Mouse (Mus musculus): ENCODE measurements around the gene Siah2. TPM values are rescaled to one million over a fixed set of nuclear protein-coding genes. Genes with fewer than 3 reads are reported as not detected.

Gene Siah2
- polyA plus RNA-seq, 1 experiment from 2014 or later, result 16.3 TPM

DNA sequence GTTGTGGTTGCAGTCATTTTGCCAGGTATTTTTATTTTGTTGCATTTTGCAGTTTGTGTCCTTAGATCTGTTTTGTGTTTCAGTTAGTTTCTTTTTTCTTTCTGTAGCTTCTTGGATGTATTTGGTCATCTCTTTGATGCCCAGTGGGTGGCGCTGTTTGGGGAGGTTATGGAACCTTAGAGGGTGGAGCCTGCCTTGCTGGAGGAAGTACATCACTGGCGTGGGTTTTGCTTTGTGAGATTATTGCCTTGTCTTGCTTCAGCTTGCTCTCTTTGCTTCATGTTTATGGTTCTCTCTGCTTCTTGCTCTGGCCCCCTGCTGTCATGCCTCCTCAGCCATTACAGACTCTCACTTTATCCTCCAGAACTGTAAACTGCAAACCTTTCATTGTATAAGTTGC lies 34.8 kb downstream of the Siah2 start:
- Histone ChIP-seq H3K27me3 (ENCODE audit: control insufficient read depth, insufficient read depth, low read length) (no peaks in the 10 kb centered on the region), H3K9me3 (ENCODE audit: control insufficient read depth, low read length) (no peaks in the 10 kb centered on the region), H3K4me3 (replicated peaks; ENCODE audit: low read length) (no peak overlapping the region), H3K4me1 (replicated peaks; ENCODE audit: control insufficient read depth, insufficient read depth, low read length) (no peaks in the 10 kb centered on the region), H3K27ac (no peak overlapping the region), H3K9ac (no peak overlapping the region), H3K36me3 (replicated peaks; ENCODE audit: control insufficient read depth, insufficient read depth) (no peaks in the 10 kb centered on the region), H3K4me2 (replicated peaks) (no peak overlapping the region)
- ATAC-seq (ENCODE audit: low FRiP score) (no peak), DNase-seq (ENCODE audit: low spot score) (no peak)
- WGBS, result 31% methylated on average over 2 of the region's 2 CpGs

DNA sequence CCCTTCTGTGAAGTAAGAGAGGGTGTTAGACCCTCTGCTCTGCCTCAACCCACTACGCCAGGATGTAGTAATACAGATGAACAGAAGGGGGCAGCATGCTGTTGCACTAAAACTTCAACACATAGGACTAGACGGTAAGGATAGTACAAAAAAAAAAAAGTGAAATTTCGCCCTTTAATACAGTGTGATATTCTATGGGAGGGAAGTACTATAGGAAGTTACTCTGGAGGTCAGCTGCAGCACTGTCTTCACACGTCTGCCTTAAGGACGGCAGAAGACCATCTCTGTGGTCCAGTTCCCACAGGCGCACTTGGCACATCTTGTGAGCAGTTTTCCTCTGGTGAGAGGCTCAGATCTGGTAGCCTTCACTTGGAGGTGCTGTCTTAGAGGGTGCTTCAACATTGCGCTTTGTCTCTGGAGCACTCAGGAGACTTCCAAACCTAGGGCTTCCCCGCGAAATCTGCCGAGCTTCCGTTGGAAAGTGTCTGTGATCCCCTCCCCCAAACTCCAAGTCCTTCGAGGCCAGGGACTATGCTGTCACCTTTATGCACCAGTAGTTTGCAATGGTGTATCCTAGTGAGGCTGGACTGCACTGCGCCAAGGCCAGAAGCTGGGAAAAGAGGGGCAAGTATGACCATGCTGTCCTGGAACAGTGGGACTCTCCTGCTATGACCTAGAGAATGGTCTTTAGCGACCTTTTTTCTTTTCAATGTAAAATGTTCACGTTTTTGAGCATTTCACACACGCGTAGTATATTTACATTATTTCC lies 36.7 kb downstream of the Siah2 start:
- 58% methylated on average over 17 of the region's 17 CpGs for WGBS
- Histone ChIP-seq H3K9me3 (ENCODE audit: control insufficient read depth, low read length) (no peaks in the 10 kb centered on the region), H3K27me3 (ENCODE audit: control insufficient read depth, insufficient read depth, low read length) (no peaks in the 10 kb centered on the region), H3K9ac (no peak overlapping the region), H3K4me3 (replicated peaks; ENCODE audit: low read length) (no peak overlapping the region), H3K27ac (no peak overlapping the region), H3K4me2 (replicated peaks) (no peak overlapping the region; the same call in 1 of the 2 replicates), H3K36me3 (replicated peaks; ENCODE audit: control insufficient read depth, insufficient read depth) (no peaks in the 10 kb centered on the region), H3K4me1 (replicated peaks; ENCODE audit: control insufficient read depth, insufficient read depth, low read length) (no peaks in the 10 kb centered on the region)
- peak; percentile 89 for DNase-seq (ENCODE audit: low spot score)
- peak; percentile 84 for ATAC-seq (ENCODE audit: low FRiP score)

DNA sequence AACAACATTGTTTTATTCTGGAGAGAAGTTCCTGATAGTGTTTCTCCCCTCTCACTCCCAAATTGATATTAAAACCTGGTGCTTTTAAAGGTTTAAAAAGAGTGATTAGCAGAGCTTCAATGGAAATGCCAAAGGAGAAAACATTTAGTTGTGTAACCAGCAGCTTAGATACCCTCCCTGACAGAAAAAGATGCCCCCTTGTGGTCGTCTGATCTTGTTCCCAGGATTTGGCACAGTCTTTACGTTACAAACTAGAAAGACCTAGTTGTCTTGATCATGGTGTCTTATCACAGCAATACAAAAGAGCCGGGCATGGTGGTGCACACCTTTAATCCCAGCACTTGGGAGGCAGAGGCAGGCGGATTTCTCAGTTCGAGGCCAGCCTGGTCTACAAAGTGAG lies 38.3 kb downstream of the Siah2 start:
- DNase-seq (ENCODE audit: low spot score), result no peak

DNA sequence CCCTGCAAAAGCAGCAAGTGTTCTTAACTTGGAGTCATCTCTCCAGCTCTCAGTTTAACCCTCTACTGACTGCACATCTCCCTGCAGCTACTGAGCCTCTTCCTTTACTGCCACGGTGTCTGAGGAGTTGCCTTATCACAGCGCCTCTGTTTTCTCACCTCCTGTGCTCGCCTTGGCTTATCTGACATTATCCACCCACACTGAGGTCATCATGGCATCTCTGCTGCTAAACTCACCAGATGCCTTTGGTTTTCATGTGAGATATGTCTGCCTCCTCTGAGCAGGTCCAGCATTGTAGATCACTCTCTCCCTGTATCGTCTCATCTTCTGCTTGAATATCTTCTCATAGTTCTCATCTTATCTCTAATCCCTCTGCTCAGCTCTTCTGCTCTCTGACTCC lies 41.9 kb downstream of the Siah2 start:
- Histone ChIP-seq H3K4me1 (replicated peaks; ENCODE audit: control insufficient read depth, insufficient read depth, low read length) (no peaks in the 10 kb centered on the region), H3K27ac (no peak overlapping the region), H3K36me3 (replicated peaks; ENCODE audit: control insufficient read depth, insufficient read depth) (no peaks in the 10 kb centered on the region), H3K27me3 (ENCODE audit: control insufficient read depth, insufficient read depth, low read length) (no peaks in the 10 kb centered on the region), H3K4me3 (replicated peaks; ENCODE audit: low read length) (no peak overlapping the region), H3K9me3 (ENCODE audit: control insufficient read depth, low read length) (no peaks in the 10 kb centered on the region), H3K4me2 (replicated peaks) (no peak overlapping the region), H3K9ac (no peak overlapping the region)
- 87% methylated on average over 4 of the region's 4 CpGs for WGBS
- ATAC-seq (ENCODE audit: low FRiP score), result no peak
- no peak for DNase-seq (ENCODE audit: low spot score)

More for the DNA sequence above, 38.3 kb downstream of the Siah2 start:
- Histone ChIP-seq H3K27me3 (ENCODE audit: control insufficient read depth, insufficient read depth, low read length) (no peaks in the 10 kb centered on the region), H3K9ac (no peak overlapping the region), H3K4me3 (replicated peaks; ENCODE audit: low read length) (no peak overlapping the region), H3K9me3 (ENCODE audit: control insufficient read depth, low read length) (no peaks in the 10 kb centered on the region), H3K36me3 (replicated peaks; ENCODE audit: control insufficient read depth, insufficient read depth) (no peaks in the 10 kb centered on the region), H3K4me2 (replicated peaks) (no peak overlapping the region), H3K27ac (no peak overlapping the region), H3K4me1 (replicated peaks; ENCODE audit: control insufficient read depth, insufficient read depth, low read length) (no peaks in the 10 kb centered on the region)
- no peak for ATAC-seq (ENCODE audit: low FRiP score)
- 69% methylated on average over 5 of the region's 5 CpGs for WGBS

DNA sequence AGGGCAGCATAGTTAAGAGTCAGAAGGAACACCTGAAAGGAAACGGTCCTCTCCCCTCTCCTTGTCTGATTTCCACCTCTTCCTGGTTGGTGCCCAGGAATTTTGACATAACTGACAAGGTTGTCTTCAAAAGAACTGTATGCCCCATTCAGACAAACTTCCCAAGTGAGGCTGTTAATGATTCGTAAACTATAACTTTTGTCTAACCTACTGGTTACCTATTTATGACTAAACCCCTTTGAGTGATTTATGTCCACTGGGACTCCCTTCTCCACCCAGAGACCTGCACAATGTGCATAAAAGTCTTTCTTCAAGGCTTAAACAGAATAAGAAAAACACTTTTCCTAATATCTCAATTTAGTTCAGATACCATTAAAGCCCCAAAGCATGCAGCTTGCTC lies 45.0 kb downstream of the Siah2 start:
- H3K36me3 ChIP-seq (replicated peaks; ENCODE audit: control insufficient read depth, insufficient read depth), result no peaks in the 10 kb centered on the region
- H3K27ac ChIP-seq, result no peak overlapping the region
- ATAC-seq (ENCODE audit: low FRiP score) (no peak), DNase-seq (ENCODE audit: low spot score) (no peak)
- H3K9me3 ChIP-seq (ENCODE audit: control insufficient read depth, low read length), result no peaks in the 10 kb centered on the region
- no peak overlapping the region for H3K9ac ChIP-seq
- H3K4me3 ChIP-seq (replicated peaks; ENCODE audit: low read length), result no peak overlapping the region
- H3K4me2 ChIP-seq (replicated peaks), result no peak overlapping the region
- no peaks in the 10 kb centered on the region for H3K27me3 ChIP-seq (ENCODE audit: control insufficient read depth, insufficient read depth, low read length)
- no peaks in the 10 kb centered on the region for H3K4me1 ChIP-seq (replicated peaks; ENCODE audit: control insufficient read depth, insufficient read depth, low read length)
- 87% methylated on average over 2 of the region's 2 CpGs for WGBS

DNA sequence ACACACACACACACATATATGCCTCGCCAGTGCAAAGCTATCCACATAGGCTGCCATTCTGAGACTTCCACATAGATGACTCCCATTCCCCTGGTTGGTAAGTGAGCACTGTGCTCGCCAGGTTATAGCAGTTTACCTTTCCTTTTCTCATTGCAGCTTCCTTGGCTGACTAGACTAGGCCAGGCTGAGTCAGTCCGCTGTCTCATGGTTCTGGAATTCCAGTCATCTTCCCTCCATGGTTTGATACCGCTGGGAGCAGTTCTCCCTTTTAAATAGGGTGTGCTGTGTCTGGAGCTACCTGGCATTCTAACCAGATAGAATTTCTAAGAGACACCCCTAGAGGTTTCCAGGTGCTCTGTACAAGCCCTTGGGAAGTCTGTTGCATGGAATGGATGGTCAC lies 46.0 kb downstream of the Siah2 start:
- Histone ChIP-seq H3K27ac (no peak overlapping the region), H3K4me3 (replicated peaks; ENCODE audit: low read length) (no peak overlapping the region), H3K27me3 (ENCODE audit: control insufficient read depth, insufficient read depth, low read length) (no peaks in the 10 kb centered on the region), H3K9ac (no peak overlapping the region), H3K36me3 (replicated peaks; ENCODE audit: control insufficient read depth, insufficient read depth) (no peaks in the 10 kb centered on the region), H3K9me3 (ENCODE audit: control insufficient read depth, low read length) (no peaks in the 10 kb centered on the region), H3K4me1 (replicated peaks; ENCODE audit: control insufficient read depth, insufficient read depth, low read length) (no peaks in the 10 kb centered on the region), H3K4me2 (replicated peaks) (no peak overlapping the region)
- 89% methylated on average over 4 of the region's 4 CpGs for WGBS
- ATAC-seq (ENCODE audit: low FRiP score) (no peak), DNase-seq (ENCODE audit: low spot score) (no peak)

DNA sequence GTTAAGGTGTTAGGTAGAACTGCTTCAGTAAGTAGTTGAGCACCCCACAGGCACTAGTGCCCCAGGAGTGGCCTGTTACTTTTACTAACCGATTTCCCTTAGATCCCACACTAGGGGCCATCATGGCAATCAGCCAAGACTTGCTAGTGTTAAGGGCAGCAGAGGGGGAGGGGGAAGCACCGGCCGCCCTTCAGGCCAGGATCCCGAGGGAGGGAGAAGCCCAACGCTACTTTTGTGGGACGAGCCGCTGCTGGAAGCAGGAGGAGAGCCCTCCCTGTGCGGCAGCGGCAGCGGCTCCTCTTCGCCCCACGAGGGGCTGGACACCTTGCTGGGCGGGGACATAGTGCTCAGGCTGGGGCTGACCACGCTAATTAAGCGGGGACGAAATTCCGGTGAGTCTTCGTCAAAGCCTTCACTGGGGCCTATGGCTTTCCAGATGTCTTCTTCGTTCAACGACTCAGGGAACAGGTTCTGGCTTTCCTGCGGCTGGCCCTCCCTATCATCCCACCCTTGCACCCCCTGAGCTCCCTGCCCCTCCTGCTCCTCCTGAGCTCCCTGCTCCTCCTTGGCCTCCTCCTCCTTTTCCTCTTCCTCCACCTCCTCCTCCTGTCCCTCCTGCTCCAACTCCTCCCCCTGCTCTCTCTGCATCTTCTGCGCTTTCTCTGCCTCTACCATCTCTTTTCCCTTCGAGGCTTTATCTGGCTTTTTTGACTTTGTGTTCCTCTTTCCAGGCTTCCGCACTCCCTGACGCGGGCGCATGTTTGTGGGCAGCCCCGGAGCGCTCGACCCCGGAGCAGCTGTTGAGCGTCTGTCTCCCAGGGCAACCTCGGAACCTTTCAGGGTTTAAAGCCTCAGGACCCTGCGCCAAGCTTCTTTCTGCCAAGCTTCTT lies 55.5 kb downstream of the Siah2 start, which contains the start of gene Erich6:
TSS of gene Erich6 (minus strand) at position 802 of the 890 bp plus-strand sequence.
- H3K4me3 ChIP-seq (replicated peaks; ENCODE audit: low read length), result peak within 1 kb of the TSS; percentile 53
- no peaks in the 10 kb centered on the region for H3K36me3 ChIP-seq (replicated peaks; ENCODE audit: control insufficient read depth, insufficient read depth)
- ATAC-seq (ENCODE audit: low FRiP score) (peak; percentile 82), DNase-seq (ENCODE audit: low spot score) (peak; percentile 50)
- peak within 1 kb of the TSS; percentile 95 for H3K4me2 ChIP-seq (replicated peaks)
- H3K27ac ChIP-seq, result peak within 1 kb of the TSS; percentile 35; the same call in 1 of the 2 replicates
- WGBS, result 0% methylated on average over 34 of the region's 34 CpGs
- no peaks in the 10 kb centered on the region for H3K4me1 ChIP-seq (replicated peaks; ENCODE audit: control insufficient read depth, insufficient read depth, low read length)
- no peaks in the 10 kb centered on the region for H3K9me3 ChIP-seq (ENCODE audit: control insufficient read depth, low read length)
- H3K9ac ChIP-seq, result peak within 1 kb of the TSS; percentile 62
- H3K27me3 ChIP-seq (ENCODE audit: control insufficient read depth, insufficient read depth, low read length), result no peaks in the 10 kb centered on the region

DNA sequence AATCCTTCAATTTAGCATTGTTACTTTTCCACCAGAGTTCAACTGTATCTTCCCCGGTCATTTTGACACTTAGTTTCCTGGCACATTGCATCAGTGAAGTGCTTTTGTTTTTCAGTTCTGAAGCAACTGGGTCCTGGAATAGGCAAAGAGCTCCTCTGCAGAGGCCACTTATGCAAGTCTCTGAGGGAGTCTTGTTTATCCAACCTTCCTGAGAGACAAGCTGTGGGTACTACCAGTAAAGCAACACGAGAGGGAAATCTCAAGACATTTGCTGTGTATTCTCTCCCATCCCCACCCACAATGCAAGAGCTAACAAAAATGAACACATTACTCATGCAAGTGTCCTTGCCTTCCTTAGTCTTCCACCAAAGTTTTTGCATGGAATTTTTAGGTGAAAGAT lies 60.5 kb downstream of the Siah2 start:
- WGBS, result 88% methylated on average over 2 of the region's 2 CpGs
- Histone ChIP-seq H3K36me3 (replicated peaks; ENCODE audit: control insufficient read depth, insufficient read depth) (no peaks in the 10 kb centered on the region), H3K9ac (no peak overlapping the region), H3K4me1 (replicated peaks; ENCODE audit: control insufficient read depth, insufficient read depth, low read length) (no peaks in the 10 kb centered on the region), H3K27ac (no peak overlapping the region), H3K4me2 (replicated peaks) (no peak overlapping the region), H3K4me3 (replicated peaks; ENCODE audit: low read length) (no peak overlapping the region), H3K9me3 (ENCODE audit: control insufficient read depth, low read length) (no peaks in the 10 kb centered on the region), H3K27me3 (ENCODE audit: control insufficient read depth, insufficient read depth, low read length) (no peaks in the 10 kb centered on the region)
- DNase-seq (ENCODE audit: low spot score), result no peak
- ATAC-seq (ENCODE audit: low FRiP score), result no peak

DNA sequence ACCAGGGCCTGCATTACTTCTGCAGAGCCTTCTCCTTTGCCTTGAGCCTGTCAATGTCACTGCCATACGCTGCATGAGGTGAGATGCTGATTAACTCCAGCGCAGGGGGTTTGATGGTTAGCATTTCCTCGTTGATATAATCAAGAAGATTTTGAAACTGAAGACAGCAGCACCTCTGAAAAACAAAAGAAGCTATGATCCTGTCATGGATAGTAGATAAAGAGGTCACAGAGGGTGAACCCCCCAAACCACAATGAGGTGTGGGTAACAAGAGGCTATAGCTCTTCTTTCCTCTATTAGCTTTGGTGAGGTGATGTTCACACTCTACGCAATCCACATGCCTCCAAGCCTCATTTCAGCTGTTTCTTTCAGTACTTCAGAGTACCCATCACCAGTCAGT lies 67.2 kb downstream of the Siah2 start:
- H3K36me3 ChIP-seq (replicated peaks; ENCODE audit: control insufficient read depth, insufficient read depth), result no peaks in the 10 kb centered on the region
- no peaks in the 10 kb centered on the region for H3K27me3 ChIP-seq (ENCODE audit: control insufficient read depth, insufficient read depth, low read length)
- no peak overlapping the region for H3K27ac ChIP-seq
- H3K4me2 ChIP-seq (replicated peaks), result no peak overlapping the region
- ATAC-seq (ENCODE audit: low FRiP score) (no peak), DNase-seq (ENCODE audit: low spot score) (no peak)
- H3K4me3 ChIP-seq (replicated peaks; ENCODE audit: low read length), result no peak overlapping the region
- 94% methylated on average over 4 of the region's 4 CpGs for WGBS
- H3K9me3 ChIP-seq (ENCODE audit: control insufficient read depth, low read length), result no peaks in the 10 kb centered on the region
- no peak overlapping the region for H3K9ac ChIP-seq
- no peaks in the 10 kb centered on the region for H3K4me1 ChIP-seq (replicated peaks; ENCODE audit: control insufficient read depth, insufficient read depth, low read length)
